Comparison of ENCODE assay signal across 11 mouse cellular contexts in genomic region chr12:4488411-4488810, GRCm38 (mm10). TPM values are rescaled to one million over a fixed set of nuclear protein-coding genes. Genes with fewer than 3 reads are reported as not detected.
DNase-seq lines count a peak whose midpoint lies in the region; ATAC-seq lines count a peak whose summit lies in the region.
"Had no signal": no experiment of that assay in that cellular context is flagged by ENCODE, and none has a peak within 500 bp of the region (broad histone marks: within the 10 kb centered on the region; RNA-seq: fewer than 3 reads in every experiment).

No protein-coding gene starts in this region.

- H3K4me1 ChIP-seq in heart, embryonic 10.5 days = no peaks in the 10 kb centered on the region
- no peaks in the 10 kb centered on the region for H3K4me1 ChIP-seq in limb, embryonic 10.5 days
- H3K4me1 ChIP-seq: lung, embryonic 15.5 days; neural tube, embryonic 13.5 days had no signal

- H3K27ac ChIP-seq in heart, embryonic 10.5 days = no peak overlapping the region
- no peak overlapping the region for H3K27ac ChIP-seq in limb, embryonic 10.5 days
- H3K27ac ChIP-seq: lung, embryonic 15.5 days; neural tube, embryonic 13.5 days had no signal

- WGBS in heart, embryonic 10.5 days = 79% methylated on average over 6 of the region's 6 CpGs
- 86% methylated on average over 6 of the region's 6 CpGs for WGBS in limb, embryonic 10.5 days

- peak; percentile 63 to 73 for DNase-seq in heart, adult 18-20 months
- no peak for DNase-seq in heart, embryonic 10.5 days (ENCODE audit: low spot score)
- DNase-seq in urinary bladder, postnatal 14 days (ENCODE audit: low spot score) = peak; percentile 64
- DNase-seq in urinary bladder, postnatal 25 days (ENCODE audit: low spot score) = no peak
- DNase-seq in kidney, adult 8-10 months = peak; percentile 78 to 89
- no peak for DNase-seq in limb, embryonic 10.5 days (ENCODE audit: low spot score)
- DNase-seq in B cell, adult 2 months = no peak

- no peaks in the 10 kb centered on the region for H3K9me3 ChIP-seq in heart, embryonic 10.5 days
- no peaks in the 10 kb centered on the region for H3K9me3 ChIP-seq in limb, embryonic 10.5 days (replicated peaks)
- H3K9me3 ChIP-seq: lung, embryonic 15.5 days; neural tube, embryonic 13.5 days had no signal

- no peak overlapping the region for H3K4me3 ChIP-seq in heart, embryonic 10.5 days
- no peak overlapping the region for H3K4me3 ChIP-seq in limb, embryonic 10.5 days
- H3K4me3 ChIP-seq: lung, embryonic 15.5 days; neural tube, embryonic 13.5 days had no signal

- no peaks in the 10 kb centered on the region for H3K27me3 ChIP-seq in heart, embryonic 10.5 days (ENCODE audit: insufficient read depth, poor library complexity, severe bottlenecking)
- H3K27me3 ChIP-seq in limb, embryonic 10.5 days (ENCODE audit: low read depth, poor library complexity, severe bottlenecking) = no peaks in the 10 kb centered on the region
- H3K27me3 ChIP-seq: lung, embryonic 15.5 days; neural tube, embryonic 13.5 days had no signal

- ATAC-seq in erythroblast, adult 5-6 weeks (replicated peaks; ENCODE audit: low FRiP score, poor library complexity, severe bottlenecking) = no peak
- ATAC-seq: activated CD4-positive, CD25-positive, alpha-beta regulatory T cell, adult 4 months had no signal

- no peaks in the 10 kb centered on the region for H3K36me3 ChIP-seq in heart, embryonic 10.5 days
- no peaks in the 10 kb centered on the region for H3K36me3 ChIP-seq in limb, embryonic 10.5 days
- H3K36me3 ChIP-seq: lung, embryonic 15.5 days; neural tube, embryonic 13.5 days had no signal

RNA-seq across cellular contexts. Expression of gene Ncoa1, which starts 11.4 kb away (rescaled TPM):
- 10 to 100 TPM; 28.9 to 29.0 TPM for total RNA-seq in heart, adult 18-20 months (2021)
- 4.1 TPM in 2 replicates for polyA plus RNA-seq in heart, embryonic 10.5 days (2016; fragmentation: Nextera tagmentation; extraction: Ambion mirVana)
- polyA plus RNA-seq in limb, embryonic 10.5 days (2016; fragmentation: Nextera tagmentation; extraction: Ambion mirVana) = 1.3 and 3.3 TPM in 2 replicates
- total RNA-seq in erythroblast, adult 5-6 weeks (2015; ENCODE audit: low replicate concordance) = 6.9 and 23.2 TPM in 2 replicates
- 3.1 and 7.5 TPM in 2 replicates for total RNA-seq in erythroblast, adult 5-6 weeks (2017; ENCODE audit: low replicate concordance)

Comparison
In these comparisons a context has a peak if more than half of its experiments do, and no peak if none do; other contexts are left out.
1. DNase-seq: peak in heart, adult 18-20 months (2 of 2), urinary bladder, postnatal 14 days (single experiment) and kidney, adult 8-10 months (2 of 2); none in heart, embryonic 10.5 days (single experiment), urinary bladder, postnatal 25 days (single experiment), limb, embryonic 10.5 days (single experiment) and B cell, adult 2 months (0 of 2).